ENCODE assay signal across 8 mouse cellular contexts in the genomic region with DNA sequence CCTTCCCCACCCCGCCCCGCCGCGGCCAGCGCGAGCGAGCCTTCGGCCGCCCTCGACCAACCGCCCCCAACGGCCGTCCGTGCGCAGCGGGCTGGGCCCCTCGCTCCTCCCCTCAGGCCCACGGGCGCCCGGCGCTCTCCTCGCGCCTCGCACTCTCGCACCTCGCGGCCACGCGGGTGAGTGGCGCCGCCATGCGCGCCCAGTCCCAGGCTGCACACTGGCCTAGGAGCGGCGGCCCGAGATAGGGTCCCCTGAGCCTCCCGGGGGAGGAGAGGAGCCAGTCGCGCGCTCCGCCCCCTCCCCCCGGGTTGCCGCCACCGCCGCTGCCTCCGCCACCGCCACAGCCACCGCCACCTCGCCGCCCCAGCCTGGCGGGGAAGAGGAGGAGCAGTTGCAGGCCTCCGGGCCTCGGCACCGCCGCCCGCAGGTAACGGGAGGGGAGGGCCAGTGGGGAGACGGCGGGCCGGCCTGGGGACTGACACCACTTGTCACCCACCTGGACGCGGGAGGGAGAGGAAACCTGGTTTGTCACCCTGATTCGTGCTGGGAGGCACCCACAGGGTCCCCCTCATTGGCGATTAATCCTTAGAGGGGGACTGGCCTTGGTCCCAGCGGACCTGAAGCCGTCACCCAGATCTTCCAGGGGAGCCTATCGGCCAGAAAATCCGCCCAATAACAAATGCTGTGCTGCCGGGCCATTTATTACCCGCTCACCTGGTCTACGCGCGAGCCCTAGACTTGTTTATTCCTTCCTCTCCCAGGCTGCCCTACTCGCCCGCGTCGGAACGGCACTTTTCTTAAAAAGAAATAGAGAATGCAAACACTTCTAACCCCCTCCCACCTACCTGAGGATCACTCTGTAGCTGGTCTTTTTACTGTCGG. TPM values are rescaled to one million over a fixed set of nuclear protein-coding genes. Genes with fewer than 3 reads are reported as not detected.
DNase-seq lines count a peak whose midpoint lies in the region; ATAC-seq and TF ChIP-seq lines count a peak whose summit lies in the region.

A gene (plus strand): TSS at position 113 of the 882 bp plus-strand sequence.

- peak within 1 kb of the TSS; percentile 96 for H3K27ac ChIP-seq in embryonic facial prominence, embryonic 15.5 days (replicated peaks)
- peak within 1 kb of the TSS; percentile 99 for H3K27ac ChIP-seq in heart, embryonic 13.5 days (replicated peaks)
- H3K27ac ChIP-seq in lung, embryonic 15.5 days: peak within 1 kb of the TSS; percentile 98

- under 1% methylated on average over 63 of the region's 79 CpGs for WGBS in embryonic facial prominence, embryonic 15.5 days
- under 1% methylated on average over 66 of the region's 79 CpGs for WGBS in heart, embryonic 13.5 days
- WGBS in large intestine, adult 2 months: under 1% methylated on average over 62 of the region's 79 CpGs
- under 1% methylated on average over 62 of the region's 79 CpGs for WGBS in lung, embryonic 15.5 days

- H3K36me3 ChIP-seq in E14TG2a.4 (ENCODE audit: insufficient read depth, low read length): peaks cover 24% of the 10 kb centered on the region
- no peaks in the 10 kb centered on the region for H3K36me3 ChIP-seq in embryonic facial prominence, embryonic 15.5 days
- H3K36me3 ChIP-seq in heart, embryonic 13.5 days: peaks cover 17% of the 10 kb centered on the region
- no peaks in the 10 kb centered on the region for H3K36me3 ChIP-seq in lung, embryonic 15.5 days

- DNase-seq in adrenal gland, adult 2 months: no peak
- peak; percentile 39 for DNase-seq in large intestine, adult 2 months (ENCODE audit: low read depth, low spot score)
- DNase-seq in right cerebral cortex, adult 18-20 months: peak; percentile 71
- no peak for DNase-seq in yolk sac, embryonic 10.5 days (ENCODE audit: low spot score)

- H3K4me2 ChIP-seq in embryonic facial prominence, embryonic 15.5 days (replicated peaks): peak within 1 kb of the TSS; percentile 80
- peak within 1 kb of the TSS; percentile 94 for H3K4me2 ChIP-seq in heart, embryonic 13.5 days
- H3K4me2 ChIP-seq in lung, embryonic 15.5 days: peak within 1 kb of the TSS; percentile 82

- ATAC-seq in embryonic facial prominence, embryonic 15.5 days (ENCODE audit: insufficient number of reproducible peaks, low FRiP score, low TSS enrichment, low read depth): peak; percentile 90
- ATAC-seq in heart, embryonic 13.5 days (ENCODE audit: extremely low read depth, insufficient number of reproducible peaks, low FRiP score, low TSS enrichment): peak; percentile 76
- peak; percentile 89 for ATAC-seq in lung, embryonic 15.5 days (ENCODE audit: borderline replicate concordance, extremely low read depth, low FRiP score, low TSS enrichment)

- H3K27me3 ChIP-seq in E14TG2a.4 (ENCODE audit: insufficient read depth, low read length): no peaks in the 10 kb centered on the region
- H3K27me3 ChIP-seq in embryonic facial prominence, embryonic 15.5 days: no peaks in the 10 kb centered on the region
- H3K27me3 ChIP-seq in heart, embryonic 13.5 days (replicated peaks): no peaks in the 10 kb centered on the region
- no peaks in the 10 kb centered on the region for H3K27me3 ChIP-seq in lung, embryonic 15.5 days

- H3K9ac ChIP-seq in embryonic facial prominence, embryonic 15.5 days: peak within 1 kb of the TSS; percentile 93
- H3K9ac ChIP-seq in heart, embryonic 13.5 days: peak within 1 kb of the TSS; percentile 98
- H3K9ac ChIP-seq in lung, embryonic 15.5 days: peak within 1 kb of the TSS; percentile 96

- TF ChIP-seq CTCF in E14TG2a.4 (conservative IDR thresholded peaks at IDR 0.05; ENCODE audit: low read length): no peak

- H3K9me3 ChIP-seq in E14TG2a.4 (ENCODE audit: low read length): no peaks in the 10 kb centered on the region
- H3K9me3 ChIP-seq in embryonic facial prominence, embryonic 15.5 days (replicated peaks): no peaks in the 10 kb centered on the region
- H3K9me3 ChIP-seq in heart, embryonic 13.5 days: no peaks in the 10 kb centered on the region
- no peaks in the 10 kb centered on the region for H3K9me3 ChIP-seq in lung, embryonic 15.5 days

- H3K4me3 ChIP-seq in E14TG2a.4 (replicated peaks; ENCODE audit: low read length): peak within 1 kb of the TSS; percentile 97
- peak within 1 kb of the TSS; percentile 91 for H3K4me3 ChIP-seq in embryonic facial prominence, embryonic 15.5 days (replicated peaks)
- peak within 1 kb of the TSS; percentile 91 for H3K4me3 ChIP-seq in heart, embryonic 13.5 days
- H3K4me3 ChIP-seq in lung, embryonic 15.5 days: peak within 1 kb of the TSS; percentile 76

- H3K4me1 ChIP-seq in E14TG2a.4 (replicated peaks; ENCODE audit: low read depth, low read length): peaks cover 64% of the 10 kb centered on the region
- peaks cover 17% of the 10 kb centered on the region for H3K4me1 ChIP-seq in embryonic facial prominence, embryonic 15.5 days
- H3K4me1 ChIP-seq in heart, embryonic 13.5 days: peaks cover 16% of the 10 kb centered on the region
- peaks cover 16% of the 10 kb centered on the region for H3K4me1 ChIP-seq in lung, embryonic 15.5 days

RNA-seq across cellular contexts. Expression of the gene that starts here (rescaled TPM):
- 10 to 100 TPM; 33.6 to 60.4 TPM for total RNA-seq in adrenal gland, adult 2 months (2021)
- polyA plus RNA-seq in adrenal gland, adult 2 months (2012; rRNA removed): 16.7 and 17.7 TPM in 2 replicates
- 7.6 and 8.3 TPM in 2 replicates for polyA plus RNA-seq in embryonic facial prominence, embryonic 15.5 days (2015; fragmentation: Nextera tagmentation; extraction: Ambion mirVana)
- 5.3 and 6.7 TPM in 2 replicates for polyA plus RNA-seq in heart, embryonic 13.5 days (2015; fragmentation: Nextera tagmentation; extraction: Ambion mirVana)
- polyA plus RNA-seq in large intestine, adult 2 months (2012; rRNA removed): 3.4 and 4.6 TPM in 2 replicates
- polyA plus RNA-seq in lung, embryonic 15.5 days (2015; fragmentation: Nextera tagmentation; extraction: Ambion mirVana): 6.5 and 8.9 TPM in 2 replicates

Comparison
In these comparisons a context has a peak if more than half of its experiments do, and no peak if none do; other contexts are left out.
1. DNase-seq: peak in large intestine, adult 2 months (single experiment) and right cerebral cortex, adult 18-20 months (single experiment); none in adrenal gland, adult 2 months (single experiment) and yolk sac, embryonic 10.5 days (single experiment).
2. Peak in every context shown above with its lines, with median percentiles within 50 percentile points of each other: H3K4me3 ChIP-seq, ATAC-seq, H3K27ac ChIP-seq, H3K4me2 ChIP-seq and H3K9ac ChIP-seq.